Mouse (Mus musculus): ENCODE results near the gene Slc35d3. TPM values are rescaled to one million over a fixed set of nuclear protein-coding genes. Genes with fewer than 3 reads are reported as not detected.

The Slc35d3 gene
- polyA plus RNA-seq, 1 experiment from 2014 or later, result 0.78 TPM

GRCm38 (mm10) chr10:19875346-19875745 lies 24.1 kb upstream of the Slc35d3 start:
- H3K27me3 ChIP-seq (ENCODE audit: insufficient read depth, poor library complexity, severe bottlenecking), result no peaks in the 10 kb centered on the region
- no peaks in the 10 kb centered on the region for H3K9me3 ChIP-seq
- DNase-seq (ENCODE audit: low spot score), result no peak
- H3K4me3 ChIP-seq, result no peak overlapping the region
- peaks cover 5% of the 10 kb centered on the region; the same call in 1 of the 2 replicates for H3K4me1 ChIP-seq (replicated peaks)
- 92% methylated on average over 5 of the region's 5 CpGs for WGBS
- H3K27ac ChIP-seq, result no peak overlapping the region
- H3K36me3 ChIP-seq, result no peaks in the 10 kb centered on the region

- Histone ChIP-seq H3K27ac (no peak overlapping the region), H3K9me3 (no peaks in the 10 kb centered on the region), H3K4me1 (replicated peaks) (peaks cover 14% of the 10 kb centered on the region), H3K36me3 (no peaks in the 10 kb centered on the region), H3K4me3 (no peak overlapping the region), H3K27me3 (ENCODE audit: insufficient read depth, poor library complexity, severe bottlenecking) (peaks cover 34% of the 10 kb centered on the region)
- 93% methylated on average over 7 of the region's 7 CpGs for WGBS
- DNase-seq (ENCODE audit: low spot score), result no peak
Observed at GRCm38 (mm10) chr10:19855597-19856306, 4.5 kb upstream of the Slc35d3 start.

- H3K9me3 ChIP-seq, result no peaks in the 10 kb centered on the region
- H3K4me1 ChIP-seq (replicated peaks), result peaks cover 33% of the 10 kb centered on the region
- no peaks in the 10 kb centered on the region for H3K36me3 ChIP-seq
- no peak overlapping the region for H3K27ac ChIP-seq
- WGBS, result 71% methylated on average over 2 of the region's 2 CpGs
- DNase-seq (ENCODE audit: low spot score), result no peak
- H3K4me3 ChIP-seq, result no peak overlapping the region
- peaks cover 56% of the 10 kb centered on the region for H3K27me3 ChIP-seq (ENCODE audit: insufficient read depth, poor library complexity, severe bottlenecking)
Observed at GRCm38 (mm10) chr10:19853609-19854008, 2.4 kb upstream of the Slc35d3 start.

GRCm38 (mm10) chr10:19852776-19853175 lies 1.5 kb upstream of the Slc35d3 start:
- H3K27me3 ChIP-seq (ENCODE audit: insufficient read depth, poor library complexity, severe bottlenecking), result peaks cover 64% of the 10 kb centered on the region
- H3K9me3 ChIP-seq, result no peaks in the 10 kb centered on the region
- peaks cover 33% of the 10 kb centered on the region for H3K4me1 ChIP-seq (replicated peaks)
- WGBS, result 36% methylated on average over 6 of the region's 6 CpGs
- H3K4me3 ChIP-seq, result no peak overlapping the region
- H3K36me3 ChIP-seq, result no peaks in the 10 kb centered on the region
- H3K27ac ChIP-seq, result no peak overlapping the region
- no peak for DNase-seq (ENCODE audit: low spot score)

GRCm38 (mm10) chr10:19850544-19850997 lies 688 bp downstream of the Slc35d3 start:
- Histone ChIP-seq H3K27ac (peak overlapping the region; percentile 64), H3K27me3 (ENCODE audit: insufficient read depth, poor library complexity, severe bottlenecking) (peaks cover 85% of the 10 kb centered on the region), H3K36me3 (no peaks in the 10 kb centered on the region), H3K4me3 (peak overlapping the region; percentile 67), H3K4me1 (replicated peaks) (peaks cover 33% of the 10 kb centered on the region), H3K9me3 (no peaks in the 10 kb centered on the region)
- WGBS, result under 1% methylated on average over 36 of the region's 36 CpGs
- DNase-seq (ENCODE audit: low spot score), result peak; percentile 69

GRCm38 (mm10) chr10:19849771-19850365 lies 1.4 kb downstream of the Slc35d3 start:
- peaks cover 84% of the 10 kb centered on the region for H3K27me3 ChIP-seq (ENCODE audit: insufficient read depth, poor library complexity, severe bottlenecking)
- DNase-seq (ENCODE audit: low spot score), result peak; percentile 55
- H3K9me3 ChIP-seq, result no peaks in the 10 kb centered on the region
- peaks cover 33% of the 10 kb centered on the region for H3K4me1 ChIP-seq (replicated peaks)
- H3K4me3 ChIP-seq, result peak overlapping the region; percentile 67
- no peaks in the 10 kb centered on the region for H3K36me3 ChIP-seq
- under 1% methylated on average over 32 of the region's 32 CpGs for WGBS
- H3K27ac ChIP-seq, result peak overlapping the region; percentile 72

- Histone ChIP-seq H3K27me3 (ENCODE audit: insufficient read depth, poor library complexity, severe bottlenecking) (peaks cover 80% of the 10 kb centered on the region), H3K27ac (no peak overlapping the region), H3K4me1 (replicated peaks) (peaks cover 33% of the 10 kb centered on the region), H3K36me3 (no peaks in the 10 kb centered on the region), H3K9me3 (no peaks in the 10 kb centered on the region), H3K4me3 (peak overlapping the region; percentile 67)
- peak; percentile 45 for DNase-seq (ENCODE audit: low spot score)
- WGBS, result 3% methylated on average over 44 of the region's 44 CpGs
Observed at GRCm38 (mm10) chr10:19848928-19849770, 2.1 kb downstream of the Slc35d3 start.

- H3K9me3 ChIP-seq, result no peaks in the 10 kb centered on the region
- DNase-seq (ENCODE audit: low spot score), result no peak
- no peak overlapping the region for H3K27ac ChIP-seq
- WGBS, result 92% methylated on average over 5 of the region's 5 CpGs
- no peaks in the 10 kb centered on the region for H3K27me3 ChIP-seq (ENCODE audit: insufficient read depth, poor library complexity, severe bottlenecking)
- H3K4me1 ChIP-seq (replicated peaks), result no peaks in the 10 kb centered on the region
- H3K36me3 ChIP-seq, result no peaks in the 10 kb centered on the region
- H3K4me3 ChIP-seq, result no peak overlapping the region
Observed at GRCm38 (mm10) chr10:19839836-19840235, 11.4 kb downstream of the Slc35d3 start.

- WGBS, result 86% methylated on average over 8 of the region's 8 CpGs
- no peak for DNase-seq (ENCODE audit: low spot score)
Observed at GRCm38 (mm10) chr10:19835887-19836710, 15.2 kb downstream of the Slc35d3 start.

GRCm38 (mm10) chr10:19834222-19834621 lies 17.0 kb downstream of the Slc35d3 start:
- Histone ChIP-seq H3K4me3 (no peak overlapping the region), H3K27ac (no peak overlapping the region), H3K9me3 (no peaks in the 10 kb centered on the region), H3K4me1 (replicated peaks) (no peaks in the 10 kb centered on the region), H3K27me3 (ENCODE audit: insufficient read depth, poor library complexity, severe bottlenecking) (no peaks in the 10 kb centered on the region), H3K36me3 (no peaks in the 10 kb centered on the region)
- 96% methylated on average over 6 of the region's 6 CpGs for WGBS
- DNase-seq (ENCODE audit: low spot score), result no peak

More at GRCm38 (mm10) chr10:19835887-19836710, 15.2 kb downstream of the Slc35d3 start:
- no peak overlapping the region for H3K27ac ChIP-seq
- H3K27me3 ChIP-seq (ENCODE audit: insufficient read depth, poor library complexity, severe bottlenecking), result no peaks in the 10 kb centered on the region
- no peaks in the 10 kb centered on the region for H3K4me1 ChIP-seq (replicated peaks)
- no peak overlapping the region for H3K4me3 ChIP-seq
- no peaks in the 10 kb centered on the region for H3K9me3 ChIP-seq
- H3K36me3 ChIP-seq, result no peaks in the 10 kb centered on the region

GRCm38 (mm10) chr10:19831072-19831849 lies 20.0 kb downstream of the Slc35d3 start:
- Histone ChIP-seq H3K9me3 (no peaks in the 10 kb centered on the region), H3K4me3 (no peak overlapping the region), H3K27me3 (ENCODE audit: insufficient read depth, poor library complexity, severe bottlenecking) (no peaks in the 10 kb centered on the region), H3K27ac (no peak overlapping the region), H3K36me3 (no peaks in the 10 kb centered on the region), H3K4me1 (replicated peaks) (no peaks in the 10 kb centered on the region)
- WGBS, result 90% methylated on average over 5 of the region's 5 CpGs
- no peak for DNase-seq (ENCODE audit: low spot score)
